13 mouse cellular contexts compared by ENCODE assay signal in genomic region chr3:98074622-98075231, GRCm38 (mm10).
DNase-seq lines count a peak whose midpoint lies in the region; ATAC-seq and TF ChIP-seq lines count a peak whose summit lies in the region.
"Had no signal": no experiment of that assay in that cellular context is flagged by ENCODE, and none has a peak within 500 bp of the region (broad histone marks: within the 10 kb centered on the region; RNA-seq: fewer than 3 reads in every experiment).

No protein-coding gene starts in this region.

- H3K4me1 ChIP-seq in heart, embryonic 13.5 days = peaks cover 30% of the 10 kb centered on the region
- H3K4me1 ChIP-seq in heart, embryonic 11.5 days (ENCODE audit: control insufficient read depth, insufficient read depth, low read length) = no peaks in the 10 kb centered on the region; the same call in 1 of the 2 replicates
- peaks cover 12% of the 10 kb centered on the region for H3K4me1 ChIP-seq in neural tube, embryonic 13.5 days (replicated peaks)
- 0 out of 2 replicates have a peak, but pooled peaks cover 3% of the 10 kb centered on the region for H3K4me1 ChIP-seq in kidney, postnatal 0 days (replicated peaks; ENCODE audit: insufficient read depth, low read length)
- H3K4me1 ChIP-seq in forebrain, embryonic 15.5 days = no peaks in the 10 kb centered on the region

- H3K4me3 ChIP-seq in heart, embryonic 13.5 days = no peak overlapping the region
- no peak overlapping the region for H3K4me3 ChIP-seq in heart, embryonic 11.5 days (ENCODE audit: low read depth, low read length)
- H3K4me3 ChIP-seq in neural tube, embryonic 13.5 days = no peak overlapping the region
- H3K4me3 ChIP-seq in kidney, postnatal 0 days (replicated peaks; ENCODE audit: low read depth, low read length) = no peak overlapping the region
- H3K4me3 ChIP-seq in forebrain, embryonic 15.5 days = no peak overlapping the region
- H3K4me3 ChIP-seq: midbrain, embryonic 15.5 days had no signal

- H3K27me3 ChIP-seq in heart, embryonic 13.5 days (replicated peaks) = peaks cover 6% of the 10 kb centered on the region; the same call in 1 of the 2 replicates
- H3K27me3 ChIP-seq in heart, embryonic 11.5 days (ENCODE audit: control insufficient read depth, insufficient read depth, low read length) = no peaks in the 10 kb centered on the region
- no peaks in the 10 kb centered on the region for H3K27me3 ChIP-seq in neural tube, embryonic 13.5 days
- H3K27me3 ChIP-seq in kidney, postnatal 0 days (ENCODE audit: insufficient read depth, low read length) = no peaks in the 10 kb centered on the region
- no peaks in the 10 kb centered on the region for H3K27me3 ChIP-seq in forebrain, embryonic 15.5 days
- H3K27me3 ChIP-seq: midbrain, embryonic 15.5 days had no signal

- no peak for DNase-seq in neural tube, embryonic 10.5 days (ENCODE audit: extremely low spot score, low spot score)
- DNase-seq in kidney, postnatal 0 days (ENCODE audit: low spot score) = peak; percentile 76
- DNase-seq in thymus, adult 18-20 months = no peak
- DNase-seq in cerebellum, adult 9-11 months = no peak
- DNase-seq: adrenal gland, adult 8-10 months; layer of hippocampus, adult 9-11 months; left cerebral cortex, postnatal 4 days; thymus, postnatal 4 days had no signal

- peak overlapping the region; percentile 29 for H3K27ac ChIP-seq in heart, embryonic 13.5 days (replicated peaks)
- H3K27ac ChIP-seq in heart, embryonic 11.5 days (ENCODE audit: low read depth, low read length) = no peak overlapping the region
- H3K27ac ChIP-seq in neural tube, embryonic 13.5 days (replicated peaks) = peak overlapping the region; percentile 68
- H3K27ac ChIP-seq in kidney, postnatal 0 days = peak overlapping the region; percentile 32; the same call in 1 of the 2 replicates
- H3K27ac ChIP-seq in forebrain, embryonic 15.5 days (replicated peaks) = no peak overlapping the region
- H3K27ac ChIP-seq: midbrain, embryonic 15.5 days had no signal

- WGBS in heart, embryonic 13.5 days = 58% methylated on average over 6 of the region's 6 CpGs
- WGBS in heart, embryonic 11.5 days (ENCODE audit: insufficient replicate concordance) = 69% methylated on average over 6 of the region's 6 CpGs
- WGBS in neural tube, embryonic 13.5 days = 30% methylated on average over 6 of the region's 6 CpGs
- whole genome bisulfite sequencing in kidney, postnatal 0 days = 45% methylated on average over 6 of the region's 6 CpGs
- 63% methylated on average over 6 of the region's 6 CpGs for WGBS in forebrain, embryonic 15.5 days

- no peaks in the 10 kb centered on the region for H3K9me3 ChIP-seq in heart, embryonic 13.5 days
- H3K9me3 ChIP-seq in heart, embryonic 11.5 days (replicated peaks; ENCODE audit: control insufficient read depth, low read length) = no peaks in the 10 kb centered on the region
- no peaks in the 10 kb centered on the region for H3K9me3 ChIP-seq in neural tube, embryonic 13.5 days
- no peaks in the 10 kb centered on the region for H3K9me3 ChIP-seq in kidney, postnatal 0 days (replicated peaks; ENCODE audit: low read length)
- H3K9me3 ChIP-seq in forebrain, embryonic 15.5 days = no peaks in the 10 kb centered on the region
- H3K9me3 ChIP-seq: midbrain, embryonic 15.5 days had no signal

- no peak overlapping the region for H3K4me2 ChIP-seq in heart, embryonic 13.5 days
- no peak overlapping the region for H3K4me2 ChIP-seq in heart, embryonic 11.5 days
- peak overlapping the region; percentile 2; the same call in 1 of the 2 replicates for H3K4me2 ChIP-seq in neural tube, embryonic 13.5 days
- no peak overlapping the region for H3K4me2 ChIP-seq in kidney, postnatal 0 days (ENCODE audit: low read length)
- no peak overlapping the region for H3K4me2 ChIP-seq in forebrain, embryonic 15.5 days (replicated peaks)
- H3K4me2 ChIP-seq: midbrain, embryonic 15.5 days had no signal

- no peak for TF ChIP-seq CTCF in kidney, postnatal 0 days (IDR thresholded peaks at IDR 0.05; ENCODE audit: low read depth)

- no peak overlapping the region for H3K9ac ChIP-seq in heart, embryonic 13.5 days
- no peak overlapping the region for H3K9ac ChIP-seq in heart, embryonic 11.5 days (ENCODE audit: low read depth, low read length)
- H3K9ac ChIP-seq in neural tube, embryonic 13.5 days = no peak overlapping the region
- no peak overlapping the region for H3K9ac ChIP-seq in kidney, postnatal 0 days (ENCODE audit: low read depth, low read length)
- no peak overlapping the region for H3K9ac ChIP-seq in forebrain, embryonic 15.5 days (replicated peaks)
- H3K9ac ChIP-seq: midbrain, embryonic 15.5 days had no signal

- no peak for ATAC-seq in heart, embryonic 13.5 days (ENCODE audit: extremely low read depth, insufficient number of reproducible peaks, low FRiP score, low TSS enrichment)
- ATAC-seq in heart, embryonic 11.5 days (replicated peaks; ENCODE audit: insufficient number of reproducible peaks, low FRiP score, low TSS enrichment) = no peak
- peak; percentile 48 for ATAC-seq in neural tube, embryonic 13.5 days (ENCODE audit: low read depth)
- no peak for ATAC-seq in kidney, postnatal 0 days (replicated peaks; ENCODE audit: low FRiP score, low read depth)
- ATAC-seq in forebrain, embryonic 15.5 days (replicated peaks) = no peak
- ATAC-seq: midbrain, embryonic 15.5 days had no signal

- peaks cover 78% of the 10 kb centered on the region for H3K36me3 ChIP-seq in heart, embryonic 13.5 days
- H3K36me3 ChIP-seq in heart, embryonic 11.5 days (ENCODE audit: control insufficient read depth, insufficient read depth, low read length) = peaks cover 5% of the 10 kb centered on the region
- H3K36me3 ChIP-seq in neural tube, embryonic 13.5 days = peaks cover 11% of the 10 kb centered on the region
- H3K36me3 ChIP-seq in kidney, postnatal 0 days (ENCODE audit: insufficient read depth, low read length) = peaks cover 38% of the 10 kb centered on the region; the same call in 1 of the 2 replicates
- no peaks in the 10 kb centered on the region for H3K36me3 ChIP-seq in forebrain, embryonic 15.5 days
- H3K36me3 ChIP-seq: midbrain, embryonic 15.5 days had no signal

Comparison
In these comparisons a context has a peak if more than half of its experiments do, and no peak if none do; other contexts are left out.
1. H3K27ac ChIP-seq: peak in heart, embryonic 13.5 days (single experiment), neural tube, embryonic 13.5 days (single experiment) and kidney, postnatal 0 days (single experiment); none in heart, embryonic 11.5 days (single experiment) and forebrain, embryonic 15.5 days (single experiment).